ENCODE assay signal across 9 mouse cellular contexts in genomic region chr5:134544516-134545241, GRCm38 (mm10). TPM values are rescaled to one million over a fixed set of nuclear protein-coding genes. Genes with fewer than 3 reads are reported as not detected.
DNase-seq lines count a peak whose midpoint lies in the region; ATAC-seq and TF ChIP-seq lines count a peak whose summit lies in the region.
"Had no signal": no experiment of that assay in that cellular context is flagged by ENCODE, and none has a peak within 500 bp of the region (broad histone marks: within the 10 kb centered on the region; RNA-seq: fewer than 3 reads in every experiment).

No protein-coding gene starts in this region.

- DNase-seq in cerebellum, adult 11-12 months, result peak; percentile 50
- DNase-seq in cerebellum, postnatal 4 days (ENCODE audit: low spot score in 2 of 2), result no peak
- peak in 1 of 2 experiments; percentile 68 for DNase-seq in left cerebral cortex, adult 2 months (ENCODE audit: extremely low spot score in 1 of 2, low spot score in 2 of 2)
- DNase-seq in left cerebral cortex, postnatal 10 days (ENCODE audit: extremely low spot score in 1 of 2, low spot score in 2 of 2), result no peak
- peak; percentile 53 for DNase-seq in embryo, embryonic 10.5 days (ENCODE audit: low spot score)
- DNase-seq in left cerebral cortex, postnatal 4 days, result peak; percentile 53
- DNase-seq in forebrain, embryonic 11.5 days (ENCODE audit: low spot score), result no peak

- no peaks in the 10 kb centered on the region for H3K9me3 ChIP-seq in forebrain, embryonic 11.5 days (ENCODE audit: control insufficient read depth, low read length)

- H3K27me3 ChIP-seq in forebrain, embryonic 11.5 days (ENCODE audit: control insufficient read depth, insufficient read depth, low read length), result no peaks in the 10 kb centered on the region

- 70% methylated on average over 19 of the region's 19 CpGs for WGBS in forebrain, embryonic 11.5 days

- no peak overlapping the region for H3K4me2 ChIP-seq in forebrain, embryonic 11.5 days (ENCODE audit: low read depth, low read length, severe bottlenecking)

- intact Hi-C loops in left cerebral cortex, adult 2 months (cut with DNase I), result no loop called here
- intact Hi-C loops in left cerebral cortex, postnatal 10 days (cut with DNase I), result loop anchor here (5.0 kb wide), 1 partner anchor 37 kb away; no protein-coding TSS in a partner anchor
- intact Hi-C loops in left cerebral cortex, postnatal 4 days (cut with DNase I), result loop anchor here (5.0 kb wide), 2 partner anchors 32 to 52 kb away; no protein-coding TSS in a partner anchor

- TF ChIP-seq CTCF in left cerebral cortex, adult 2 months (IDR thresholded peaks at IDR 0.05), result no peak

- peaks cover 2% of the 10 kb centered on the region; the same call in 1 of the 2 replicates for H3K4me1 ChIP-seq in forebrain, embryonic 11.5 days (replicated peaks; ENCODE audit: control insufficient read depth, insufficient read depth, low read length)

- H3K36me3 ChIP-seq in forebrain, embryonic 11.5 days (ENCODE audit: control insufficient read depth, insufficient read depth, low read length), result no peaks in the 10 kb centered on the region

- no peak for ATAC-seq in activated CD4-positive, CD25-positive, alpha-beta regulatory T cell, adult 4 months
- ATAC-seq in forebrain, embryonic 11.5 days (replicated peaks; ENCODE audit: low FRiP score), result no peak

- no peak overlapping the region for H3K4me3 ChIP-seq in left cerebral cortex, adult 2 months
- H3K4me3 ChIP-seq in forebrain, embryonic 11.5 days (ENCODE audit: low read depth, low read length), result no peak overlapping the region

- no peak overlapping the region; the same call in 1 of the 2 replicates for H3K9ac ChIP-seq in forebrain, embryonic 11.5 days (ENCODE audit: low read length)

- peak overlapping the region; percentile 77 for H3K27ac ChIP-seq in left cerebral cortex, adult 2 months
- no peak overlapping the region for H3K27ac ChIP-seq in forebrain, embryonic 11.5 days (ENCODE audit: low read depth, low read length)

RNA-seq across cellular contexts. Expression of gene Clip2, which starts 7.6 kb away (rescaled TPM):
- total RNA-seq in left cerebral cortex, adult 2 months (2021), result 100 to 1,000 TPM; 116 to 123 TPM
- total RNA-seq in left cerebral cortex, postnatal 10 days (2021), result 100 to 1,000 TPM; 121 to 130 TPM
- 100 to 1,000 TPM; 172 to 179 TPM for total RNA-seq in left cerebral cortex, postnatal 4 days (2021)
- polyA plus RNA-seq in activated CD4-positive, CD25-positive, alpha-beta regulatory T cell, adult 4 months (2017; shearing (Covaris generic)), result 1 to 10 TPM in 1 of 2 experiments, under 1 TPM in 1; 0.30 to 1.1 TPM
- polyA plus RNA-seq in forebrain, embryonic 11.5 days (2014; fragmentation: Nextera tagmentation; extraction: Ambion mirVana), result 6.1 and 6.8 TPM in 2 replicates

RNA-seq across cellular contexts. Expression of gene Syna, which starts 15.3 kb away (rescaled TPM):
- under 1 TPM; 0.21 to 0.34 TPM for total RNA-seq in left cerebral cortex, adult 2 months (2021)
- total RNA-seq in left cerebral cortex, postnatal 10 days (2021), result under 1 TPM in 1 of 2 experiments, not detected in 1; 0.17 TPM
- not detected for total RNA-seq in left cerebral cortex, postnatal 4 days (2021)
- under 1 TPM in 1 of 2 experiments, not detected in 1; 0.43 TPM for polyA plus RNA-seq in activated CD4-positive, CD25-positive, alpha-beta regulatory T cell, adult 4 months (2017; shearing (Covaris generic))
- polyA plus RNA-seq in forebrain, embryonic 11.5 days (2014; fragmentation: Nextera tagmentation; extraction: Ambion mirVana), result not detected in 2 replicates
- total RNA-seq: common myeloid progenitor, adult 5-6 weeks had no signal

RNA-seq across cellular contexts. Expression of gene Rfc2, which starts 36.5 kb away (rescaled TPM):
- 10 to 100 TPM; 60.0 to 64.2 TPM for total RNA-seq in left cerebral cortex, adult 2 months (2021)
- total RNA-seq in left cerebral cortex, postnatal 10 days (2021), result 10 to 100 TPM; 78.3 to 80.8 TPM
- 10 to 100 TPM; 81.7 to 92.8 TPM for total RNA-seq in left cerebral cortex, postnatal 4 days (2021)
- polyA plus RNA-seq in activated CD4-positive, CD25-positive, alpha-beta regulatory T cell, adult 4 months (2017; shearing (Covaris generic)), result 100 to 1,000 TPM; 129 to 149 TPM
- polyA plus RNA-seq in forebrain, embryonic 11.5 days (2014; fragmentation: Nextera tagmentation; extraction: Ambion mirVana), result 375 and 391 TPM in 2 replicates

Comparison
In these comparisons a context has a peak if more than half of its experiments do, and no peak if none do; other contexts are left out.
1. DNase-seq: peak in cerebellum, adult 11-12 months (single experiment), embryo, embryonic 10.5 days (single experiment) and left cerebral cortex, postnatal 4 days (single experiment); none in cerebellum, postnatal 4 days (0 of 2), left cerebral cortex, postnatal 10 days (0 of 2) and forebrain, embryonic 11.5 days (single experiment).